Comparison of ENCODE assay signal across 8 mouse cellular contexts in the genomic region with DNA sequence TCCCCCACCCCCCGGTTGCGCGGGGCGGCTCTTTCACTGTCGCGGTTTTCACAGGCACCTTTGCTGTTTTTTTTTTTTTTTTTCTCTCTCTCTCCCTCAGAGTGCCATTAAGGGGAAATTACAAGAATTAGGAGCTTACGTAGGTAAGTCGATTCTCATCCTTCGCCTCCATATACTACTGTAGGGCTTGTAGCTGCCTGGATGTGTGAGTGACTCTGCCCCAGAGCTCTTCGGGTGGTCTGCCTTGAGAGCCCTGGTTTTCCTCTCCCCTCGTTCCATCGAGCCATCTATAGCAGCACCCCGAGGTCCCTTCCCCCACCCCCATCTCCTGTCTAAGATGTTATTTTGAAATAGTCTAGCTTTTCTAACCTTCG. TPM values are rescaled to one million over a fixed set of nuclear protein-coding genes. Genes with fewer than 3 reads are reported as not detected.
DNase-seq lines count a peak whose midpoint lies in the region; ATAC-seq and TF ChIP-seq lines count a peak whose summit lies in the region.

No protein-coding gene starts in this region.

- peak overlapping the region; percentile 98 for H3K9ac ChIP-seq in hindbrain, embryonic 15.5 days

- H3K36me3 ChIP-seq in hindbrain, embryonic 15.5 days: no peaks in the 10 kb centered on the region
- H3K36me3 ChIP-seq in midbrain, embryonic 10.5 days: peaks cover 17% of the 10 kb centered on the region

- peak; percentile 57 for ATAC-seq in hindbrain, embryonic 15.5 days (ENCODE audit: low FRiP score, low read depth)

- intact Hi-C loops in gastrocnemius, adult 2 months (cut with DNase I): loop anchor here (2.0 kb wide), 1 partner anchor 73 kb away; no protein-coding TSS in a partner anchor

- peak overlapping the region; percentile 96 for H3K4me3 ChIP-seq in gastrocnemius, adult 2 months
- H3K4me3 ChIP-seq in hindbrain, embryonic 15.5 days: peak overlapping the region; percentile 97
- H3K4me3 ChIP-seq in midbrain, embryonic 10.5 days: peak overlapping the region; percentile 85

- WGBS in hindbrain, embryonic 15.5 days: 2% methylated on average over 12 of the region's 14 CpGs
- 1% methylated on average over 14 of the region's 14 CpGs for WGBS in midbrain, embryonic 10.5 days

- peaks cover 35% of the 10 kb centered on the region for H3K4me1 ChIP-seq in hindbrain, embryonic 15.5 days (replicated peaks)
- peaks cover 18% of the 10 kb centered on the region for H3K4me1 ChIP-seq in midbrain, embryonic 10.5 days

- peak overlapping the region; percentile 75 for H3K4me2 ChIP-seq in hindbrain, embryonic 15.5 days

- no peaks in the 10 kb centered on the region for H3K27me3 ChIP-seq in hindbrain, embryonic 15.5 days
- no peaks in the 10 kb centered on the region for H3K27me3 ChIP-seq in midbrain, embryonic 10.5 days (ENCODE audit: low read depth, poor library complexity, severe bottlenecking)

- DNase-seq in gastrocnemius, adult 2 months: no peak
- DNase-seq in gastrocnemius, adult 18-20 months (ENCODE audit: low spot score): no peak
- peak; percentile 41 for DNase-seq in 416B (ENCODE audit: low read depth)
- DNase-seq in c-Kit-negative CD71-positive TER-119-positive erythroid progenitor cells, embryonic 14.5 days (ENCODE audit: low read depth, low spot score): peak; percentile 20
- DNase-seq in midbrain, embryonic 10.5 days (ENCODE audit: low spot score): no peak
- DNase-seq in gastrocnemius, postnatal 25 days: no peak
- DNase-seq in right cerebral cortex, postnatal 14 days: no peak

- no peak for TF ChIP-seq CTCF in gastrocnemius, adult 2 months (IDR thresholded peaks at IDR 0.05)

- peak overlapping the region; percentile 95 for H3K27ac ChIP-seq in gastrocnemius, adult 2 months
- peak overlapping the region; percentile 96 for H3K27ac ChIP-seq in hindbrain, embryonic 15.5 days (replicated peaks)
- H3K27ac ChIP-seq in midbrain, embryonic 10.5 days (replicated peaks): peak overlapping the region; percentile 97

- no peaks in the 10 kb centered on the region for H3K9me3 ChIP-seq in hindbrain, embryonic 15.5 days
- H3K9me3 ChIP-seq in midbrain, embryonic 10.5 days (replicated peaks): no peaks in the 10 kb centered on the region

RNA-seq across cellular contexts. Expression of gene Zc3h14, which starts 0.6 kb away (rescaled TPM):
- 10 to 100 TPM; 45.2 to 47.7 TPM for total RNA-seq in gastrocnemius, adult 2 months (2021)
- 10 to 100 TPM; 46.9 to 49.6 TPM for total RNA-seq in gastrocnemius, adult 18-20 months (2021)
- polyA plus RNA-seq in hindbrain, embryonic 15.5 days (2015; fragmentation: Nextera tagmentation; extraction: Ambion mirVana): 103 and 109 TPM in 2 replicates
- polyA plus RNA-seq in midbrain, embryonic 10.5 days (2016; fragmentation: Nextera tagmentation; extraction: Ambion mirVana): 135 and 139 TPM in 2 replicates
- total RNA-seq in gastrocnemius, postnatal 25 days (2021): 10 to 100 TPM; 40.9 to 44.1 TPM

RNA-seq across cellular contexts. Expression of gene Ptpn21, which starts 10.2 kb away (rescaled TPM):
- 10 to 100 TPM; 32.8 to 34.9 TPM for total RNA-seq in gastrocnemius, adult 2 months (2021)
- 10 to 100 TPM; 31.8 to 44.3 TPM for total RNA-seq in gastrocnemius, adult 18-20 months (2021)
- 4.1 and 5.9 TPM in 2 replicates for polyA plus RNA-seq in hindbrain, embryonic 15.5 days (2015; fragmentation: Nextera tagmentation; extraction: Ambion mirVana)
- 5.6 and 7.2 TPM in 2 replicates for polyA plus RNA-seq in midbrain, embryonic 10.5 days (2016; fragmentation: Nextera tagmentation; extraction: Ambion mirVana)
- 10 to 100 TPM; 21.4 to 31.3 TPM for total RNA-seq in gastrocnemius, postnatal 25 days (2021)

Comparison
In these comparisons a context has a peak if more than half of its experiments do, and no peak if none do; other contexts are left out.
1. DNase-seq: peak in 416B (single experiment) and c-Kit-negative CD71-positive TER-119-positive erythroid progenitor cells, embryonic 14.5 days (single experiment); none in gastrocnemius, adult 2 months (single experiment), gastrocnemius, adult 18-20 months (single experiment), midbrain, embryonic 10.5 days (single experiment), gastrocnemius, postnatal 25 days (single experiment) and right cerebral cortex, postnatal 14 days (single experiment).
2. Peak in every context shown above with its lines, with median percentiles within 50 percentile points of each other: H3K27ac ChIP-seq and H3K4me3 ChIP-seq.